Mouse (Mus musculus): ENCODE measurements around the gene H1f0. TPM values are rescaled to one million over a fixed set of nuclear protein-coding genes. Genes with fewer than 3 reads are reported as not detected.

Gene H1f0
- total and polyA plus RNA-seq, 2 experiments from 2014 or later, result 229 to 318 TPM

- H3K4me3 ChIP-seq (ENCODE audit: low read depth, low read length), result no peak overlapping the region
- WGBS, result 56% methylated on average over 2 of the region's 2 CpGs
- no peaks in the 10 kb centered on the region for H3K36me3 ChIP-seq (replicated peaks; ENCODE audit: control insufficient read depth, insufficient read depth, low read length)
- no peak for TF ChIP-seq CTCF (IDR thresholded peaks at IDR 0.05; ENCODE audit: low read depth)
- TF ChIP-seq EP300 (IDR thresholded peaks at IDR 0.05; ENCODE audit: low read depth), result no peak
- H3K27me3 ChIP-seq (ENCODE audit: control insufficient read depth, insufficient read depth, low read length), result no peaks in the 10 kb centered on the region
- H3K9me3 ChIP-seq (replicated peaks; ENCODE audit: control insufficient read depth, low read length), result no peaks in the 10 kb centered on the region
- no peak overlapping the region for H3K9ac ChIP-seq (replicated peaks; ENCODE audit: low read depth, low read length)
- H3K27ac ChIP-seq (ENCODE audit: low read depth), result no peak overlapping the region
- peaks cover 13% of the 10 kb centered on the region; the same call in 1 of the 2 replicates for H3K4me1 ChIP-seq (ENCODE audit: control insufficient read depth, insufficient read depth)
- H3K4me2 ChIP-seq (ENCODE audit: low read depth, low read length), result no peak overlapping the region
- DNase-seq (ENCODE audit: low spot score) (no peak), ATAC-seq (ENCODE audit: insufficient read depth, low read depth) (no peak)
Measured at GRCm38 (mm10) chr15:79066276-79066675, 38.0 kb downstream of the H1f0 start.

- H3K4me1 ChIP-seq (ENCODE audit: control insufficient read depth, insufficient read depth), result 0 out of 2 replicates have a peak, but pooled peaks cover 5% of the 10 kb centered on the region
- H3K9ac ChIP-seq (replicated peaks; ENCODE audit: low read depth, low read length), result no peak overlapping the region
- H3K27me3 ChIP-seq (ENCODE audit: control insufficient read depth, insufficient read depth, low read length), result no peaks in the 10 kb centered on the region
- H3K36me3 ChIP-seq (replicated peaks; ENCODE audit: control insufficient read depth, insufficient read depth, low read length), result no peaks in the 10 kb centered on the region
- H3K27ac ChIP-seq (ENCODE audit: low read depth), result no peak overlapping the region
- DNase-seq (ENCODE audit: low spot score) (no peak), ATAC-seq (ENCODE audit: insufficient read depth, low read depth) (no peak)
- TF ChIP-seq EP300 (IDR thresholded peaks at IDR 0.05; ENCODE audit: low read depth) (no peak), CTCF (IDR thresholded peaks at IDR 0.05; ENCODE audit: low read depth) (no peak)
- H3K9me3 ChIP-seq (replicated peaks; ENCODE audit: control insufficient read depth, low read length), result no peaks in the 10 kb centered on the region
- H3K4me3 ChIP-seq (ENCODE audit: low read depth, low read length), result no peak overlapping the region
- 35% methylated on average over 3 of the region's 3 CpGs for WGBS
- H3K4me2 ChIP-seq (ENCODE audit: low read depth, low read length), result no peak overlapping the region
Measured at GRCm38 (mm10) chr15:79067631-79068030, 39.4 kb downstream of the H1f0 start.

GRCm38 (mm10) chr15:79068416-79068815 lies 40.2 kb downstream of the H1f0 start:
- Histone ChIP-seq H3K9me3 (replicated peaks; ENCODE audit: control insufficient read depth, low read length) (no peaks in the 10 kb centered on the region), H3K27ac (ENCODE audit: low read depth) (no peak overlapping the region), H3K36me3 (replicated peaks; ENCODE audit: control insufficient read depth, insufficient read depth, low read length) (no peaks in the 10 kb centered on the region), H3K9ac (replicated peaks; ENCODE audit: low read depth, low read length) (no peak overlapping the region), H3K4me2 (ENCODE audit: low read depth, low read length) (no peak overlapping the region), H3K4me3 (ENCODE audit: low read depth, low read length) (no peak overlapping the region), H3K27me3 (ENCODE audit: control insufficient read depth, insufficient read depth, low read length) (no peaks in the 10 kb centered on the region), H3K4me1 (ENCODE audit: control insufficient read depth, insufficient read depth) (0 out of 2 replicates have a peak, but pooled peaks cover 3% of the 10 kb centered on the region)
- TF ChIP-seq EP300 (IDR thresholded peaks at IDR 0.05; ENCODE audit: low read depth) (no peak), CTCF (IDR thresholded peaks at IDR 0.05; ENCODE audit: low read depth) (no peak)
- no peak for ATAC-seq (ENCODE audit: insufficient read depth, low read depth)
- DNase-seq (ENCODE audit: low spot score), result no peak
- WGBS, result 62% methylated on average over 3 of the region's 3 CpGs

GRCm38 (mm10) chr15:79071117-79072039 lies 43.1 kb downstream of the H1f0 start:
- peaks cover 6% of the 10 kb centered on the region for H3K4me1 ChIP-seq (ENCODE audit: control insufficient read depth, insufficient read depth)

GRCm38 (mm10) chr15:79073752-79074151 lies 45.5 kb downstream of the H1f0 start:
- H3K9me3 ChIP-seq (replicated peaks; ENCODE audit: control insufficient read depth, low read length), result no peaks in the 10 kb centered on the region
- peaks cover 6% of the 10 kb centered on the region for H3K4me1 ChIP-seq (ENCODE audit: control insufficient read depth, insufficient read depth)
- no peak for DNase-seq (ENCODE audit: low spot score)
- no peak for ATAC-seq (ENCODE audit: insufficient read depth, low read depth)
- no peak overlapping the region for H3K27ac ChIP-seq (ENCODE audit: low read depth)
- peaks cover 27% of the 10 kb centered on the region for H3K36me3 ChIP-seq (replicated peaks; ENCODE audit: control insufficient read depth, insufficient read depth, low read length)
- no peak overlapping the region for H3K4me3 ChIP-seq (ENCODE audit: low read depth, low read length)
- H3K9ac ChIP-seq (replicated peaks; ENCODE audit: low read depth, low read length), result no peak overlapping the region
- TF ChIP-seq EP300 (IDR thresholded peaks at IDR 0.05; ENCODE audit: low read depth), result no peak
- H3K4me2 ChIP-seq (ENCODE audit: low read depth, low read length), result no peak overlapping the region
- no peaks in the 10 kb centered on the region for H3K27me3 ChIP-seq (ENCODE audit: control insufficient read depth, insufficient read depth, low read length)

More at GRCm38 (mm10) chr15:79071117-79072039, 43.1 kb downstream of the H1f0 start:
- Histone ChIP-seq H3K9me3 (replicated peaks; ENCODE audit: control insufficient read depth, low read length) (no peaks in the 10 kb centered on the region), H3K9ac (replicated peaks; ENCODE audit: low read depth, low read length) (no peak overlapping the region), H3K36me3 (replicated peaks; ENCODE audit: control insufficient read depth, insufficient read depth, low read length) (peaks cover 3% of the 10 kb centered on the region; the same call in 1 of the 2 replicates), H3K4me3 (ENCODE audit: low read depth, low read length) (no peak overlapping the region), H3K27me3 (ENCODE audit: control insufficient read depth, insufficient read depth, low read length) (no peaks in the 10 kb centered on the region), H3K27ac (ENCODE audit: low read depth) (no peak overlapping the region), H3K4me2 (ENCODE audit: low read depth, low read length) (no peak overlapping the region)
- peak; percentile 47 for DNase-seq (ENCODE audit: low spot score)
- TF ChIP-seq CTCF (IDR thresholded peaks at IDR 0.05; ENCODE audit: low read depth) (peak; percentile 72), EP300 (IDR thresholded peaks at IDR 0.05; ENCODE audit: low read depth) (no peak)
- 64% methylated on average over 5 of the region's 5 CpGs for WGBS
- ATAC-seq (ENCODE audit: insufficient read depth, low read depth), result no peak
